Mouse (Mus musculus) CH12.LX (cell line): ENCODE measurements around the gene Pcgf5.

Experiments used
- BHLHE40 ChIP-seq: IDR thresholded peaks from 2 replicates; pipeline ENCODE4 v1.6.1; 2011; ENCODE audit warnings: mild to moderate bottlenecking, low read depth, low read length, improper control_type of control experiment
- CTCF ChIP-seq, 2 experiments: IDR thresholded peaks in 1 of 2; conservative IDR thresholded peaks in 1 of 2; 2 replicates each; pipeline ENCODE4 v1.5.1; 2011 to 2012; ENCODE audit warnings: low read depth in 2 of 2, low read length in 2 of 2, improper control_type of control experiment in 1 of 2, inconsistent platforms in 1 of 2, mild to moderate bottlenecking in 1 of 2, moderate library complexity in 1 of 2
- EP300 ChIP-seq: IDR thresholded peaks from 2 replicates; pipeline ENCODE4 v1.6.1; 2011; ENCODE audit warnings: low read length, improper control_type of control experiment
- IRF4 ChIP-seq: IDR thresholded peaks from 2 replicates; pipeline ENCODE4 v1.6.1; 2014; ENCODE audit warnings: low read depth, mild to moderate bottlenecking, inconsistent platforms, low read length, improper control_type of control experiment
- JUND ChIP-seq: conservative IDR thresholded peaks from 2 replicates; pipeline ENCODE4 v1.6.1; 2011; ENCODE audit warnings: low read depth, low read length, improper control_type of control experiment
- KAT2A ChIP-seq: IDR thresholded peaks from 2 replicates; pipeline ENCODE4 v1.6.1; 2012; ENCODE audit warnings: low read length, improper control_type of control experiment, inconsistent platforms; ENCODE audit not compliant: insufficient replicate concordance
- MAX ChIP-seq: IDR thresholded peaks from 2 replicates; pipeline ENCODE4 v1.6.1; 2011; ENCODE audit warnings: low read length, improper control_type of control experiment
- MEF2A ChIP-seq: IDR thresholded peaks from 2 replicates; pipeline ENCODE4 v1.6.1; 2014; ENCODE audit warnings: low read depth, mild to moderate bottlenecking, inconsistent platforms, low read length, improper control_type of control experiment, borderline replicate concordance
- NELFE ChIP-seq: IDR thresholded peaks from 2 replicates; pipeline ENCODE4 v1.6.1; 2011; ENCODE audit warnings: low read depth, low read length, improper control_type of control experiment
- POLR2A ChIP-seq: IDR thresholded peaks from 2 replicates; pipeline ENCODE4 v1.6.1; 2011; ENCODE audit warnings: low read depth, mild to moderate bottlenecking, improper control_type of control experiment, low read length
- RCOR1 ChIP-seq: conservative IDR thresholded peaks from 2 replicates; pipeline ENCODE4 v1.6.1; 2012; ENCODE audit warnings: low read depth, mild to moderate bottlenecking, inconsistent platforms, low read length, improper control_type of control experiment
- SIN3A ChIP-seq: IDR thresholded peaks from 2 replicates; pipeline ENCODE4 v1.6.1; 2012; ENCODE audit warnings: low read length, improper control_type of control experiment, inconsistent platforms
- TCF12 ChIP-seq: IDR thresholded peaks from 2 replicates; pipeline ENCODE4 v1.6.1; 2014; ENCODE audit warnings: low read depth, mild to moderate bottlenecking, inconsistent platforms, low read length, improper control_type of control experiment
- ZKSCAN1 ChIP-seq: IDR thresholded peaks from 2 replicates; pipeline ENCODE4 v1.6.1; 2012; ENCODE audit warnings: low read depth, inconsistent platforms, low read length, improper control_type of control experiment, borderline replicate concordance

GRCm38 (mm10) chr19:36495555-36495954, 147.4 kb downstream of the Pcgf5 start:
- no peak for TF ChIP-seq BHLHE40
- no peak for TF ChIP-seq CTCF (conservative IDR thresholded peaks at IDR 0.05 in 1 of 2, IDR thresholded peaks at IDR 0.05 in 1 of 2; ENCODE audit: low read depth in 2 of 2, low read length in 2 of 2)
- no peak for TF ChIP-seq POLR2A
- TF ChIP-seq RCOR1 = no peak
- TF ChIP-seq KAT2A = no peak
- no peak for TF ChIP-seq EP300
- no peak for TF ChIP-seq TCF12
- TF ChIP-seq MAX = no peak
- no peak for TF ChIP-seq MEF2A
- no peak for TF ChIP-seq JUND
- no peak for TF ChIP-seq SIN3A
- TF ChIP-seq ZKSCAN1 = no peak
- no peak for TF ChIP-seq NELFE
- TF ChIP-seq IRF4 = no peak
